Mouse (Mus musculus) bone marrow macrophage, adult 2 months (primary cell): ENCODE data around the gene Coasy. TPM values are rescaled to one million over a fixed set of nuclear protein-coding genes. Genes with fewer than 3 reads are reported as not detected.
A peak's percentile ranks its signal among the peaks of the same experiment; 100 is the strongest.

Experiments used
- H3K27ac ChIP-seq: 2 replicates; pipeline ENCODE4 v1.5.1; 2012; ENCODE audit warnings: low read depth, low read length; ENCODE audit not compliant: insufficient read depth
- H3K4me1 ChIP-seq: 2 replicates; pipeline ENCODE4 v1.6.1; 2012; ENCODE audit warnings: low read length; ENCODE audit not compliant: control insufficient read depth, insufficient read depth
- H3K4me3 ChIP-seq: 2 replicates; pipeline ENCODE4 v1.5.1; 2012; ENCODE audit warnings: mild to moderate bottlenecking, low read length, moderate library complexity; ENCODE audit not compliant: insufficient read depth
- CTCF ChIP-seq: IDR thresholded peaks from 2 replicates; pipeline ENCODE4 v1.5.1; 2012; ENCODE audit warnings: low read depth, mild to moderate bottlenecking, low read length, moderate library complexity
- POLR2A ChIP-seq: IDR thresholded peaks from 2 replicates; pipeline ENCODE4 v1.6.1; 2012; ENCODE audit warnings: mild to moderate bottlenecking, low read depth, low read length, borderline replicate concordance
- polyA plus RNA-seq: library from polyadenylated mRNA; stranded (reverse); fragments of >200 nt; gene quantifications from 2 replicates; pipeline ENCODE4 v1.2.4, GENCODE M21; 2012; ENCODE audit not compliant: missing spikeins, insufficient read depth, insufficient read length

Gene Coasy
- polyA plus RNA-seq: 16.5 and 19.6 TPM in 2 replicates

DNA sequence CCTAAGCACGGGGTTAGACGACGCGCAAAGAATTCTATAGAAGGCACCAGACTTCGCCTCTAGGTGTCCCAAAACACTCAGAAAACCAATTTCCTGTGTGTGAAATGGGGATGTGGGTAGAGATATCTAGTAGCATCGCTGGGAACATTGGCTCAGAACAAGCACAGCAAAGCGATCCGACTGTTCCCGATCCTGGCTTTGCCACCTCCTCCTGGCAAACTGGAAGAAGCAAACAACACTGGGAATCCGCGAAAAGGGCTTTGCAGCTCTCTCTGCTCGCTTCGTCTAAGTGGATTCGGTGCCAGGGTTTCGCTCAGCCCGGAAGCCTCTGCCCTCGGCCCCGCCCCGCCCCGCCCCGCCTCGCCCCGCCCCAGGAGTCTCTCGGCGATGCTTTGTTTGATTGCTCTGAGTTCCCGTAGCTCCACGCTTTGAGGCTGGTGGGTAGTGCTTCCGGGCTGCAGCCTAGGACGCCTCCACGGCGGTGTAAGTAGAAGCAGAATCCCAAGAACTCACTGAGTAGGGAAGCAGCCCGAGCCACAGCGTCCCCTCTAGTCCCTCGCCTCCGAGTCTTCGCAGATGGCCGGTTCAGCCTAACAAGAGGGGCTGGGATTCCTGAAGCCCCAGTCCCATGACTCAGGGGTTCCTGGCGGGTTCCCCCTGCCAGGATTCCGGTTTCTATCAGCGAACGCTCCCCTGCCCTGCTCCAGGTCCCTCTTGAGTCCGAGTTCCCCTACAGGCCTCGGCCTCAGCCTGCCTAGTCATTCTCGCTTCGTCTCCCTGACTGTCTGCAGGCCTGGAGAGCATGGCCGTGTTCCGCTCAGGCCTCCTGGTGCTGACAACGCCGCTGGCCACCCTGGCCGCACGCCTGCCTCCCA, at the start of gene Coasy:
Gene Coasy, plus strand, starts transcription at position 358 of the 875 bp plus-strand sequence.
- TF ChIP-seq CTCF: no peak
- no peak for TF ChIP-seq POLR2A
- Histone ChIP-seq H3K27ac (peak within 1 kb of the TSS; percentile 89), H3K4me1 (peaks cover 27% of the 10 kb centered on the region), H3K4me3 (peak within 1 kb of the TSS; percentile 82)

GRCm38 (mm10) chr11:101033856-101034500, 48.4 kb upstream of the Coasy start:
- TF ChIP-seq CTCF (no peak), POLR2A (no peak)
- no peak overlapping the region for H3K27ac ChIP-seq
- no peaks in the 10 kb centered on the region for H3K4me1 ChIP-seq
- H3K4me3 ChIP-seq: no peak overlapping the region

- Histone ChIP-seq H3K4me1 (no peaks in the 10 kb centered on the region), H3K27ac (no peak overlapping the region), H3K4me3 (no peak overlapping the region)
- TF ChIP-seq CTCF: no peak
- no peak for TF ChIP-seq POLR2A
Observed at GRCm38 (mm10) chr11:101034614-101035327, 47.6 kb upstream of the Coasy start.

GRCm38 (mm10) chr11:101035328-101035695, 47.1 kb upstream of the Coasy start:
- no peak for TF ChIP-seq CTCF
- TF ChIP-seq POLR2A: no peak
- no peak overlapping the region for H3K27ac ChIP-seq
- H3K4me1 ChIP-seq: no peaks in the 10 kb centered on the region
- no peak overlapping the region for H3K4me3 ChIP-seq

DNA sequence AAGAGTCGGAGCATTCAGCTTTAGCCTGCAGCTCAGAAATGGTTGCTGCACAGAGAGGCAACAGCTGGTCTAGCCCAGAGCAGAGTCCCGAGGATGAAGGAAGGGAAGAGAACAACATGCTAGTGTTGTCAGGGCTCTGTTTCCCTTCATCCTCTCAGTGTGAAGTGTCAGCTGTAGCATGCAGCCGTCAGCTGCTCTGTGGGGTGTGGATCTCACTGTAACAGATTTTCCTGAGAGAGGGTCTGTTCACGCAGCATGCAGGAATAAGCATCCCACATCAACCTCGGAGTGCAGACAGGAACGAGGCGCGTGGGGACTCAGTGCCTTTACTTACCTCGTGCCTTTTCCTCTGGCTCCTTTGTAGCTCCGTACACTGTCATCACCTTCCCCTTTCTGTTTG, 44.6 kb upstream of the Coasy start:
- Histone ChIP-seq H3K4me3 (no peak overlapping the region), H3K27ac (no peak overlapping the region), H3K4me1 (no peaks in the 10 kb centered on the region)
- TF ChIP-seq POLR2A (no peak), CTCF (no peak)

GRCm38 (mm10) chr11:101045826-101046225, 36.5 kb upstream of the Coasy start:
- Histone ChIP-seq H3K4me3 (no peak overlapping the region), H3K4me1 (no peaks in the 10 kb centered on the region), H3K27ac (no peak overlapping the region)
- TF ChIP-seq CTCF (no peak), POLR2A (no peak)

DNA sequence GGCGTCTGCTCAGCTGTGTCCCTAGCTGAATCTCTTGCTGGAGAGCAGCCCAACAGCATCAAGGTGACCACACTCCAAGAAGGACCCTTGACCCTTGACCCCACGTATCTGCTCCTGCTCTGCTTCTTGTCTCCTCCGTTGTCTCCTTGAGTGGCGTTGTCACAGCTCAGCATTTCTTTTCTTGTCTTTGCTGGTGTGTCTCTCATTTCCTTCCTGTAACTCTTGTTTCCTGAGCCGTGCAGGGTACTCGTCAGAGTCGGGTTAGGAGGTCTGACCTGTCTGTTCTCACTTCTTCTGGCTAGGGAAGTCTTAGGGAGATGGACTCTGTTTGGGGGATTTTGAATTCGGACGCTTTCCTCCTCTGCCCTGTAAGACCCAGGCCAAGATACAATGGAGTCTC, 35.9 kb upstream of the Coasy start:
- no peak overlapping the region for H3K27ac ChIP-seq
- TF ChIP-seq CTCF (no peak), POLR2A (no peak)
- no peak overlapping the region for H3K4me3 ChIP-seq
- H3K4me1 ChIP-seq: no peaks in the 10 kb centered on the region

GRCm38 (mm10) chr11:101047502-101047901, 34.9 kb upstream of the Coasy start:
- no peaks in the 10 kb centered on the region for H3K4me1 ChIP-seq
- no peak overlapping the region for H3K27ac ChIP-seq
- H3K4me3 ChIP-seq: no peak overlapping the region
- no peak for TF ChIP-seq CTCF
- no peak for TF ChIP-seq POLR2A

GRCm38 (mm10) chr11:101050359-101050758, 32.0 kb upstream of the Coasy start:
- Histone ChIP-seq H3K27ac (no peak overlapping the region), H3K4me3 (no peak overlapping the region), H3K4me1 (no peaks in the 10 kb centered on the region)
- no peak for TF ChIP-seq POLR2A
- TF ChIP-seq CTCF: no peak
